Mouse (Mus musculus) erythroblast, embryonic 14.5 days (primary cell): Measurements from ENCODE around the gene Tent5b.

Experiments
- GATA1 ChIP-seq: IDR thresholded peaks from 2 replicates; pipeline ENCODE4 v1.6.1; 2012; ENCODE audit warnings: low read length, inconsistent platforms, mixed read lengths
- TAL1 ChIP-seq: IDR thresholded peaks from 3 replicates; pipeline ENCODE4 v1.6.1; 2012; ENCODE audit warnings: low read length, inconsistent platforms, mixed read lengths

DNA sequence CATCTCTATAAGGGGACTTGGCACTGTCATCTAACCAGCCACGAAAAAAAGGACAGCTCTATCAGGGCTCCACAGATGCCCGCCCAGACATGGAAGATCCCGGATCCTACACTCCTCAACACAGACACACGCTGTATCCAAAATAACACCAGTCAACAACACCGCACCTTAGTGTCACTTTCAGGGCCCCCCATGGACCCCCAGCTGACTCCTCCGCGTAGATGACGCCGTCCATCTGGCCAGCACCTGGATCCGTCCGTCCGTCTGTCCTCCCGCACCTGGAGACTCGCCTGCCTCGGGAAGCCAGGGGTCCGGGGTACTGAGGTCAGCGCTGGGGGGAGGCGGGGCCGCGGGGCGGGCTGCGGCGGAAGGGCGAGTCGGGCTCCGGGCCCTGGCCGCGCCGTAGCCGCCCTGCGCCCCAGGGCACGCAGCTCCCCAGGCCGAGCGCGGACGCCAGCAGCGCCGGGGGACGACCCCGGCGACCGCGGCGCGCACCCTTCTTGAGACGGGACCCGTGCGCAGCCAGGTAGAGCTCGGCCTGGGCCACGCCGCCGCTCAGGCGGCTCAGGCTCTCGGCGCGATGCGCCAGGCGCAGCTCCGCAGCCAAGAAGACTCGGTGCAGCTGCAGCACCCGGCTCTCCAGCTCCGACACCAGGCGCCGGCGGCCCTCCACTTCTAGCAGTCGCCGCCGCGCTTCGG is 17.7 kb downstream of the Tent5b start:
- TF ChIP-seq GATA1: no peak
- TF ChIP-seq TAL1: no peak
